Mouse (Mus musculus): ENCODE results near the gene Safb2.

DNA sequence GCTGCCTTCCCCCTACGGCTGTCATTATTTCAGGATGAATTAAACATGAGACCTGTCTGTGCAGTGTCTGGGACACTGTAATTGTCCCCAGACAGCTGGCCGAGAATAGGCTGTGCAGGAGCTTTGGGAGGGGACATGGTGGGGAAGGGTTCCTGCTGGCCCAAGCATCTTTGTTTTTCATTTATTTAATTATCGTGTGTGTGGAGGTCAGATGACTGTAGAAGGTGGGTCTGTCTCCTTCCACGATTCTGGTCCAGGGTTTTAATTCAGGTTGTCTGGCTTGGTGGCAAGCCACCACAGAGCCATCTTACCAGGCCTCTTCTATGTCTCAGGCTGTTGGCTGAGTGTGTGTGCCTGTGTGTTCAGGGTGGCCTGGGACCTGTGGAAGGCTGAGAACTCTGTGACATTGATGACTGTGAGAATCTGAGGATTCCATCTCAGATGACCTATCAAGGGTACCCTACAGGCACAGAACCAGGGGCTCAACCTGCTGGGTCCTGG, 35.7 kb downstream of the Safb2 start:
- TF ChIP-seq CTCF (IDR thresholded peaks at IDR 0.05; ENCODE audit: insufficient read depth, low read depth, low read length), result no peak
- no peak for TF ChIP-seq POLR2A (IDR thresholded peaks at IDR 0.05; ENCODE audit: insufficient read depth, low read depth, low read length)

Data from olfactory bulb, adult 2 months (tissue).